Mouse (Mus musculus): ENCODE results near the gene Notum.
A peak's percentile ranks its signal among the peaks of the same experiment; 100 is the strongest.

Gene Notum

DNA sequence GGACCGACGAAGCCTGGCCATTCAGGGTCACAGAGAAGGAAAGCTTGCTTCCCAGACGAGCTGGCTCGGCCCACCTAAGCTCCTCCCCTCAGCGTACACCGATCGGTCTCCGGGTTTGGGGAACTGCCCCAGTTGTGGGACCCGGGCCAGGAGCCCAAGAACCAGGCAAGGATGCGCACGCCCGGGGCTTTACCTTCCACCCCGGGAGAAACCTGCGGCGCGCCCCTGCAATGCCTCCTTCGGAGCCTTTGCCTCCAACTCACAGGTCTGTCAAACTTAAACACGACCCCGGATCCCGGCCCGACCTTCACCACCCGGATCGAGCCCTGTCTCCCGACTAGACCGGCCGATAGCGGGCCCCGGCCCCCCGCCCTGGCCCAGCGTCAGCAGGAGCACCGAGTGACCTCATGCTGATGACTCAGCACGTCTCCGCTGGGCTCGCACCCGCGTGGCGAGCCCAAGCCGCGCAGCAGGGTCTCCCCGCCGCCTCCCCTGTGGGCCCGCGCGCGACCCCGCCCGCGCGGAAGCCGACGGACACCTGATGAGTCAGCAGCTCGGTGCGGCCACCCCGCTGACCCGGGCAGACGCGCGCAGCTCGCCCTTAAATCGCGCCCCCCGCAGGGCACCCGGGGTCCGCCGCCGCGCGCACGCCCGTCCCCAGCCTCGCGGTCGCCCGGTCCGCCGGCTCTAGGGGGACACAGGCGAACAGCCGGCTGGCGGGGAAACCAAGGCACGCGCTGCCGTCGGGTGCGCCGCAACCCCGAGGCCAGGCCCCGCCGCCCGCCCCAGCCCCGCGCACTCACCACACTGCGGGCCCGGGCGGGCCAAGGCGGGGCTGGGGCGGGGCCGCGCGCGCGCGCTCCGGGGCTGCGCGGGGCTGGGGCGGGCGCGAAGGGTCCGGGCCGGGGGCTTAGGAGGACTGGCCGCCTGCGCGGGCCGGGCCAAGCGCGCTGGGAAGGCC lies 28.1 kb downstream of the Notum start:
- DNase-seq: peak; percentile 72

GRCm38 (mm10) chr11:120631726-120632448 lies 29.1 kb downstream of the Notum start:
- DNase-seq: no peak

DNA sequence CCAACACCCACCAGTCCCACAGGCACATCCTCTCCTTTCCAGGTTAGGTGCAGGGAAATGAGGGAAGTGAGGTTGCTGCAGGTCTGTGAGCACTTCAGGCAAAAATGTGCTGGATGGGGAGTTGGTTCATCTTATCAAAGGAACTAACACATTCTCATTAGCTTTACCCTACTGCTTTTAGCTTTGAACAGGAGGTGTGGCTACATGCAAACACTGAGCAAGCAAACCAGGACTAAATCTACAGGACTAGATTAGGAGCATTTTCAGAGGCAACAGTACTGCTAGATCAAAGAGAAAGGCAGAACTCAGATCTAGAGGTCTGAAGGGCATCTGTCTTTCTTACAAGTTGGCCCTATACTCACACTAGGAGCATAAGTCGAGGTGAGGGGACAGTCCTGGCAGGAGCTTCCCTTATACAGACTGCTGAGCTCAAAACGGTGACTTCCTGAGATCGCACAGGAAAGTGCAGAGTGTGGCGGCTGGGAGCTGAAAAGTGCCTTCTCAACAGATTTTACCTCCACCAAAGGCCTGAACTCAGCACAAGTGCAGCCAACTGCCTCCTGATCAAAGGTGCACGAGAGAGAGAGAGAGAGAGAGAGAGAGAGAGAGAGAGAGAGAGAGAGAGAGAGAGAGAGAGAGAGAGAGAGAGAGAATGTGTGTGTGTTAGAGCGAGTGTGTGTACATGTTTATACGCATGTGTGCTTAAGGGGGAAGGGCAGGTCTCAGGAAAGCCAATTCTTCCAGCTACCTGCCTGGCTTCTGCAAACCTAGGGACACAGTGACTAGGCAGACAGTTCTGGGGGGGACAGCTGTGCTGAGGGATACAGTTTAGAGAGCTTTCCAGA lies 29.9 kb downstream of the Notum start:
- DNase-seq: no peak

DNA sequence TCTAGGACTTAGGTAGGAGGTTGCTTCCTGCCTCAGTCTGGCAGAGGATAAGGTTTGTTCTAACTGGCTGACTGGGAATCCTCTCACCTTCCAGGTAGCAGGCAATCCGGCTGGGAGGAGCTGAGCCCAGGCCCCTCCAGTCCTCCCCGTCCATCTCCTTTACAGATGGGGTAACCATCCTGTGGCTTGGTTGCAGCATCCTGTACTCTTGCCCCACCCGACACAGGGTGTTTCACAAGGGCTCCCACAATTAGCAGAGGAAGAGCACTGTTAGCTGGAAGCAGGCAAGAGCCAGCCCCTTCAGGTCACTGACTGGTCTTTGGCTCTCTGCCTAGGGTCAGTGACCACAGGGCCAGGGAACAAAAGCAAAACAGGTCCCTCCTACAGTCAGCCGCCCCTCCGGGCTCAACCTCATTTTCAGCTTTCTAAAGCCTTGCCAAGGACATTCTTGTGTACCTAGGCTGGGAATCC lies 30.5 kb downstream of the Notum start:
- DNase-seq: peak; percentile 49

DNA sequence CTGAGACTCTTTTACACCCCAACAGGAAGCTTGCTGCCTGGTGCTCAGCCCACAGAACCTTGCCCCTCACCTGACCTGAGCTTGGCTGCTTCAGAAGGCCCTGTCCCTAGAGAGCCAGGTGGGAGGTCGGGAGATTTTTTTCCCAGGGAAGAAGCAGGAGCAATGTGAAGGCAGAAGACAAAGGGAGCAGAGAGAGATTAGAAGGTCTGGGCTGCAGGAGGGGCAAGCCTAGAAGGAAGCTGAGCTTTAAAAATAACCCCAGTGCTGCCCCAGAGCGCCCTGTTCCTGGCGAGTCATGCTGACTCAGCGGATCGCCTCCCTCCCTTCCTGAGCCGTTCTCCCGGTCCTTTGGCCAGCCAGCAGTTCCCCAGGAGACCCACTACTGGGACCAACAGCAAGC lies 31.1 kb downstream of the Notum start:
- DNase-seq: peak; percentile 39

- peak; percentile 45 for DNase-seq
Observed at GRCm38 (mm10) chr11:120629341-120629730, 31.6 kb downstream of the Notum start.

DNA sequence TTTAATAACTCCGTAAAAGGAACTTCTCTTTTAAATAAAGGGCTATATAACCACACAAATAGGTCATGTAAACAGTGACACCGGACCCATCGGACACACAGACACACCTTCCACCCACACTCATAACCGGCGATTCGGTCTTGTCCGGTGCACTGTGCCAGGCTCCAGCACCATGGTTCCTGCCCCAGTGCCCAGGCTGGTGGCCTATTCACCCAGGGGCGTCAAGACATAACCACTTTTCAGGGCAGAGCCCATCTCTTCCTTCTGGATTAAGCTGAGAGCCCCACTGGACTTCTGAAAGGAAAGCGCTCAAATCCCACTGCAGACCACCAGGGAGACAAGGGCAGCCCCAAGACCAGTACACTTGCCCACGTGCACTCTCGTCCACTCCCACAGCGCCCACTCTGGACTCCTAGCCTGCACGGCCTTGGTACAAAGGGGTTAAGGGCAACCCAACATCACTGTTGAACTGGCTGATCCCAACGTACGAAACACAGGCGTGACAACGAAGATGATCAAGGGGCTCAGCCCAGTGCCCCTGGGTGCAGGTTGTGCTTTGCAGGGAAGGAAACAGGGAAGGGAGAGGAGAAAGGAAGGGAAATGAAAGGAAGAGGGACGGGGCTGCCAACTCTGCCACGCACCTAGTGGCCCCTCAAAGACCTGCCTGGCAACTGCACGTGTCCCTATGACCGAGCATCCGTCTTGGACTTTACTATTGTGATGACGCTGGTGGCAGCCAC lies 32.2 kb downstream of the Notum start:
- no peak for DNase-seq

DNA sequence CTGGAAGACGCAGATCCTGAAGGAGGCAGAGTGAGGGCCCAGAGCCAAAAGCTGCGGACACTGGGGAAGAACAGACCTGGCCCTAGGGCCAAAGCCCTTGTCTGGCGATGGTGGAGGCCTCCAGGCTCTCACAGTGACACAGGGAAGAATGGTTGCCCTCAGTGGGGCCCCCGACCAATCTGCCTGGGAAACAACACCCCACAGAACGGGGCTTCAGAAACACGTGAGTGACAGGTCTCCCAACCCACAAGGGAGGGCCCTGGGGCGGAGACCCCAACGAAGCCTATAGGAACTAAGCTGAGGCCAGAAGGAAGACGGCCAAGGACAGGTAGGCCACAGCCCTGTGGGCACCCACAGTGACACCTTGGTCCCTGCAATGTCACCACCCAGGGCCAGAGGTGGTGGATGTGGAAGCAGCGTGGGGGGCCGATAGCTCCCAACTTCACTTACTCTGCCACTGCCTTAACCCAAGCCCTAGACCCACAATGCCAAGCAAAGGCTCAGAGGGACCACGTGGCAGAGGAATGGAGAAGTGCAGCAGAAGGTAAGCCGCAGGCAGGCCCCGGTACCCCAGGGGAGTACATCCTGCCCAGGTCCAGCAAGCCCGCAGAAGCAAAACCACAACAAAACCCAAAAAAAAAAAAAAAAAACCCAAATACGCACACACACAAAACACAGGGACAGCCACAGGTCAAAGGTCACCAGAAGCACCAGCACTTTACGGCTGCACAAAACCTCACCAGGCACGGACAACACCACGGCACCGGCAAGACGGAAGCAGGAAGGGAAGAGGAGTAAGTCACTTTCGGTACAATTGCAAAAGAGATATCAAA lies 33.3 kb downstream of the Notum start:
- no peak for DNase-seq

DNA sequence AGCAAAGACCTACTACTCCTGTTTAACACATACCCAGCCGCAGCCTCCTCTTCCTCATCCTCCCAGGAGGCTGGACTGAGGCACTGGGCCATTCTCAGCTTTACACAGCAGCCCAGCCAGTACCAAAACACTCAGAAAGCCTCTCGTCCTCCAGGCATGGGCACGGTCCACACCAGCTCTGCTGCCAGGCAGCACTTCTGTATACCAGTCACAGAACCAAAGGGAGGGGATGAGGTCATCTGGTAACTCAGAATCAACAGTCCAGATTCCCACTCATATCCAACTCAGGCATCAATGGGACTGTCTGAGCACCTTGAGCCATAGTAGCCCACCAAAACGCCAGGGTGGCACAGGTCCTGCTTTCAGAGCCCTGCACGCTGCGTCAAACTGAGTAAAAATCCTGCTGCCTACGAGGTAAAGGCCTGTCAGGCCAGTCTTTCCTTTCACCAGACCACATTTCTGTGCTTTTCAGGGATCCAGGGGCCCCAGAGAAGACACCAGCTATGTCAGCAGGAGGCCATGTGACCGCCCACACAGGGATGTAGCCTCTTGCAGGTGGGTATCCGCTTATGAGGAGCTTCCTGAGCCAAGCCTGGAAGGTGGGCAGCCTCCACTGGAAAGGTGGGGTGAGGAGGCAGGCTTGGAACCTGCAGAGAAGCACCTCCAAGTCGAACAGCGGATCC lies 34.0 kb downstream of the Notum start:
- no peak for DNase-seq

- no peak for DNase-seq
Observed at GRCm38 (mm10) chr11:120625152-120625775, 35.7 kb downstream of the Notum start, which contains the start of gene Sirt7. Gene Sirt7 (minus strand): TSS chr11:120625240.

DNA sequence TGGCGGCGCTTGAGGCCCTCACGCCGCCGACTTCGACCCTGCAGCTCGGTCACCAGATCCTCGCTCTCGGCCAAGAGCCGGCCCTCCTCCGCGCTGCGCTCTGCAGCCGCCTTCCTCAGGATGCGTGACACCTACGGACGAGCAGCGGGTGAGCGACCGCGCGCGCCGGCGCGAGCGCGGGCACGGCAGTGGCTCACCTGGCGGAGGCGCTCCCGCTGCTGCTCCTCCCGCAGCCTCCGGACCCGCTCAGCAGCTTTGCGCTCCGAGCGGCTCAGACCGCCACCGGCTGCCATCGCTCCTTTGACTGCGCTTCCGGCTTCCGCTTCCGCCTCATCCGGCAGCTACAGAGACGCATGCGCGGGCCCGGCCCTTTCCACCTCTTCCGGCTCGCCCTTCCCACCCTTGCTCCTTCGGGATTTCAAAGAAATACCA lies 36.3 kb downstream of the Notum start:
- DNase-seq: peak; percentile 87

DNA sequence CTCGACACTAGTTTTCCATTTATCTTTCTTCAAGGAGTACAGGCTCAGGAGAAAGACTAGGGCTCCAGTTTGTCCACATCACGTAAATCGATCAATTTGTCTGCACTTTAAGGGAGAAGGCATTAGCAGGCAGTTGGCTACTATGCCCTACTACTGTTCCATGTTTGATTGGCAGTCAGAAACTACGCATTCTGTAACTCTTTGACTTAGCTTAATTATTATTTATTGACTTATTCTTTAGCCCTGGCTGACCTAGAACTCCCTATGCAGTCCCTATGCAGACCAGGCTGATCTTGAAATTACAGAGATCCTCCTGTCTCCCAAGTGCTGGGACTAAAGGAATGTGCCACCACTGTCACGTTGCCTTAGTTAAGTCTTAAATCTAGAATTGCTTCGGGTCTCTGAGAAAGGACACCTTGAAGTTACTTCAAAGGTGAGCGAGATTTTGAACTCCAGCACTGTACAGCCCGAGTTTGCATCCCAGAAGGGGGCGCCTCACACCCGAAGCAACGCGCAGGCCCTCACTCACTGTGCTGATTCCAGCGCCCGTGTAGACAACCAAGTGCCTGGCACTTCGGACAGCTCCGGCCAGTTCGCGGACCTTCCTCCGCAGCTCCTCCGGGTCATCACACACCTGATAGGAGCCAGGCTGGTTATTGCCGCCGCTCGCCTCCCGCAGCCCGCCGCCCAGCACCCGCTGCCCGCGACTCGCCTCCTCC lies 36.9 kb downstream of the Notum start:
- peak; percentile 74 for DNase-seq

DNA sequence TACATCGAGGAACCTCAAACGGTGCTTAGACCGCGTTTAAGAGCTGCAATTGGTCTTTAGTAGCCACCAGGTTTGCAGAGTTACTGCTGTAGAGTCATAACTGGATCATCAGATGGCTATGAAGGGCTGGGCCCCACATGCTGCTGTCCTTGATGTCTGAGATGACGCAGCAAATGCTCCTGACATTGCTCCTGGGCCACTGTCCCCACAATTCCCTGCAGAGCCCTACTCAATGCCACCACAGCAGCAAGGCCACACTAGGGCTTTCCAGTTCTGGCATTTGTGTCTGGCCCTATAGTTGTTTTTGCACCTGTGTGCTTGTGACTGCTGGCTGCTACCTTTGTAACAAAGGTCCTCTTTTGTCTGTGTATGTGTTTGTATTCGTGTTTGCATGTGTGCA lies 38.2 kb downstream of the Notum start:
- no peak for DNase-seq

DNA sequence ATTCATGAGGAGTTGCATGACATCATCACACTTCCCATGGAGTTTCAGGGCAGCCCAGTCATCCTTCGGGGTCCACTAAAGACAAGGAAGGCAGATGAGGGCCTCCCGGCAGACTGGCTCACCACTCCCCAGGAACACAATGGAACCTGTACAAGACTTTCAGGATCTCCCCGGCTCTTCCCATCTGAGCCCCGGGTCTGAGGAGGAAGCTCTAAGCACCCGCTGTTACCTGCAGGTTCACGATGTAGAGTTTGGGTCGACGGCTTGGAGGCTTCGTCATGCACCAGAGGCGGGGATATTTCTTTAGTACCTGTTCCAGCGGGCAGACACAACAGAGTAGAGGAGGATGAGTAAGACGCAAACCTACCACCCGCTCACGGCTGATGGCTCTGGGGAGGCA lies 40.8 kb downstream of the Notum start:
- no peak for DNase-seq

DNA sequence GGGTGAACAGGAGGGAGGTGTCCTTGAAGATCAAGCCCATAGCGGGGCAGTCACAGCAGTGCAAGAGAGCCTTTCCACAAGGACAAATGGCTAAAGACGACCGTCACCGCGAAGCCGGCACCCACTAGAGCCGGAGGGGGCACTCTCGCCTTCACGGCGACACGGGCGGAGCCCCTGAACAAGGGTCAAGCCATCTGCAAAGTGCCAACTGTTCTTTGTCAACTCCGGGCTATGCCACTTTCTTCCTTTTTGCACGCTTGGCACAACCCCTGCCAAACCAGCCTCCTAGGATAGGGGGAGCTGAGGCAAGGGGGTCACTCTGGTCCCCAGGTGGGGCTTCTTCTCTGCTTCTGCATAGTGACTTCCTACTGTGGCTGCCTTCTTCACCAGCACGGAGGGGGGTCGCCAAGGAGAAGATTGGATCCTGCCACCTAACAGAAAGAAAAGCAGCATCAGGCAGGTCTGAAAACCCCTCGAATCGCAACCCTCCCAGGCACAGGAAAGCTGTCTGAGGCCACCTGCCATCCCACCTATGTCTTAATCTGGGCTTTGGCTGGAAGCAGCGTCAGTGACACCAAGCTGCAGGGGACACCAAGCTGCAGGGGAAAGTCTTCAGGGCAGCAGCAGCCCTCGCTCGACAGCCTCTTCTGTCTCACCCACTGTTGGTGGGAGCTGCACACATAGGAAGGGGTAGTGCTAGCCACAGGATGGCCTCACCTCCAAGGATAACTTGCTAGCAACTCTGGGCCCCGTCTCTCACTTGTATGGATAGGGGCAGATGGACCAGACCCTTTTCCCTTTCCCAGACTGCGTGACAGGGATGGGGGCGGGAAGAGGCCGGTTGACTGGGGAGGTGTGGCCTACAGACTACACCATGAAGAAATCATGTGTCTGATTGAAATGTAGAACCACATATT lies 42.1 kb downstream of the Notum start:
- DNase-seq: no peak

DNA sequence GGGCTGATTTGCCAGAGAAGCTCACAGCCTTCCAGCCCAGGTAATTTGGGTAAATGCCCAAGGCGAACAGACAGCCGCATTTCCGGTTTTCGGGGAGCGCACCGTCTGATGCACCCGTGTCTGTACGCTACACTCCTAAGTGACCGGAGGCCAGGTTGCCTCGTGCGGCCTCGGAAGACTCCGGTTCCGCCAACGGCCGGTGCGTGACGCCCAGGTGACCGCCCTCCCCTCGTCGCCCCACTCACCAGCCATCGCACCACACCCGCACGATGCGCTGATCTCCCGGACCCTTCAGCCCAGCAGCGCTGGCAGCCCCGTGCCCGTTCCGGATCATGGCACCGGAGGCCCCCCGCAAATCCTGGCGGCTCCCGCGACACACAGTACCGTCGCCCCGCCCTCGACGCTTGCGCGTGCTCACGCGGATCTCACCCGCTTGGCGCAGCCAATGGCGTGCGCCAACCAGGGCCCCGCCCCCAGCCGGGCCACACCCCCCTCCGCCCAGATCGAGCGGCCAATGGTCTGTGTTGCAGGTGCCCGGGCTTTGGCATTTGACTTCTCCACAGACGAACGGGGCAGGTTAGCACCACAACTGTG lies 43.4 kb downstream of the Notum start, which contains the start of gene Pcyt2:
Pcyt2 (minus strand) TSS at position 418 of the 594 bp plus-strand sequence.
- DNase-seq: peak; percentile 91

DNA sequence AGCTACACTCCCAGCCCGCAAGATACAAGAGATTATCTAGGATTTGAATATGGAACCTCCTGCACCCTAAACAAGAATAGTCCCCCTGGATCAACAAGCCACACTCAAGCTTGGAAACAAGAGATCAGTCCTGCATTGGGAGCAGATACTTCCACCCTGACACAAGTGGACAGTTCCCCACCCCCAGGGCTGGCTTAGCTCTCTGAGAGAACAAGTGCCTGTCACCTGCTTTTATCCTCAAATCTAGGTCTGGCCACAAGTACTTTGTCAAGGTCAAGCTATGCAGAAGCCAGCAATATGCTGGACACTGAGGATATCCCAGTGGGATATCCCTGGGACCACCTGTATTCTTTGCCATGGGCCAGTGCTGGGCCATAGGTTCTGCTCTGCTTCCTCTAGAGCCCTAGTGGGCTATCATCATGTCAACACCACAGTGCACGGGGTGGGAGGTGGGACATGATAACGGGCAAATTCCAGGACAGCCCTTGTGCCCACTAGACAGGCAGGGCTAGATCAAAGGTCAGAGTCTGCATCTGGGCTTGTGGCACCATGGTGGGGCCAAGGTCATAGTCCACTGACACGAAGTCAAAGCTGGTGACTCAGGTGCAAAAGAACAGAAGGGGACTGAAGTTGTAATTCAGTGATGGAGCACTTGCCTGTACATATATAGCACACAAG lies 44.2 kb downstream of the Notum start:
- no peak for DNase-seq
